Mouse (Mus musculus) heart, adult 2 months (tissue): ENCODE data around the gene 1700001L19Rik. TPM values are rescaled to one million over a fixed set of nuclear protein-coding genes. Genes with fewer than 3 reads are reported as not detected.

Source experiments
- DNase-seq, 2 experiments: peaks; one replicate each; pipeline ENCODE4 v3.0.0; 2021
- H3K27ac ChIP-seq: fragments of 200-600 bp; 2 replicates; pipeline ENCODE4 v1.8.1; 2022
- H3K27me3 ChIP-seq: fragments of 200-500 bp; 2 replicates; pipeline ENCODE4 v1.6.1; 2012; ENCODE audit warnings: mild to moderate bottlenecking, low read length, inconsistent platforms, mixed read lengths; ENCODE audit not compliant: control insufficient read depth, insufficient read depth
- H3K36me3 ChIP-seq: fragments of 200-500 bp; 2 replicates; pipeline ENCODE4 v1.6.1; 2012; ENCODE audit warnings: low read length, inconsistent platforms; ENCODE audit not compliant: control insufficient read depth, insufficient read depth
- H3K4me1 ChIP-seq: fragments of 200-500 bp; 2 replicates; pipeline ENCODE4 v1.6.1; 2011; ENCODE audit warnings: low read length; ENCODE audit not compliant: control insufficient read depth, insufficient read depth
- H3K4me3 ChIP-seq: fragments of 200-600 bp; 2 replicates; pipeline ENCODE4 v1.8.1; 2022
- H3K79me2 ChIP-seq: fragments of 200-500 bp; replicated peaks from 2 replicates; pipeline ENCODE4 v1.6.1; 2012; ENCODE audit warnings: mild to moderate bottlenecking, inconsistent platforms, low read length, moderate library complexity, mixed read lengths; ENCODE audit not compliant: control insufficient read depth, insufficient read depth
- H3K9ac ChIP-seq: fragments of 200-500 bp; 2 replicates; pipeline ENCODE4 v1.6.1; 2012; ENCODE audit warnings: low read depth, mild to moderate bottlenecking, control low read depth, inconsistent platforms, low read length, mixed read lengths
- CTCF ChIP-seq: fragments of 200-600 bp; IDR thresholded peaks from 2 replicates; pipeline ENCODE4 v1.8.1; 2022; ENCODE audit warnings: antibody characterized with exemption, mild to moderate bottlenecking, moderate library complexity
- EP300 ChIP-seq: fragments of 200-500 bp; IDR thresholded peaks from 2 replicates; pipeline ENCODE4 v1.6.1; 2011; ENCODE audit warnings: low read depth, low read length, control low read depth; ENCODE audit not compliant: insufficient read depth
- POLR2A ChIP-seq: fragments of 200-500 bp; IDR thresholded peaks from 2 replicates; pipeline ENCODE4 v1.6.1; 2011; ENCODE audit warnings: mild to moderate bottlenecking, low read depth, low read length, control low read depth; ENCODE audit not compliant: insufficient read depth
- WGBS: fragments of 180-500 bp; shearing (Covaris S2); methylation state at CpG from one replicate; pipeline ENCODE4 v1.1.7; 2018; 5-methylcytosine and 5-hydroxymethylcytosine counted together
- intact Hi-C: fragments of 180-260 bp; cut with DNase I; formaldehyde crosslinking; loops from one replicate; pipeline ENCODE4 v1.15.1; 2025
- polyA plus RNA-seq: library from polyadenylated mRNA; depleted of rRNA; stranded (reverse); fragments of >200 nt; gene quantifications from 2 replicates; pipeline ENCODE4 v1.2.3, GENCODE M21; 2012
- total RNA-seq, 2 experiments: library from RNA; stranded (reverse); gene quantifications; 2 replicates each; pipeline ENCODE4 v1.2.3; 2021

1700001L19Rik gene
- total and polyA plus RNA-seq, 3 experiments, result 0.10 TPM; not detected in 2

GRCm38 (mm10) chr13:68572966-68573913 lies 24.0 kb upstream of the 1700001L19Rik start:
- H3K36me3 ChIP-seq, result no peaks in the 10 kb centered on the region; the same call in 1 of the 2 replicates

GRCm38 (mm10) chr13:68574398-68574797 lies 22.8 kb upstream of the 1700001L19Rik start:
- TF ChIP-seq CTCF (no peak), POLR2A (no peak), EP300 (no peak)
- no peak overlapping the region for H3K9ac ChIP-seq
- H3K4me3 ChIP-seq, result no peak overlapping the region
- no peaks in the 10 kb centered on the region; the same call in 1 of the 2 replicates for H3K36me3 ChIP-seq
- intact Hi-C loops, result no loop called here
- 95% methylated on average over 4 of the region's 4 CpGs for WGBS
- no peaks in the 10 kb centered on the region for H3K79me2 ChIP-seq
- H3K27ac ChIP-seq, result no peak overlapping the region
- DNase-seq, result no peak
- H3K4me1 ChIP-seq, result no peaks in the 10 kb centered on the region; the same call in 1 of the 2 replicates
- H3K27me3 ChIP-seq, result no peaks in the 10 kb centered on the region

More at GRCm38 (mm10) chr13:68572966-68573913, 24.0 kb upstream of the 1700001L19Rik start:
- Histone ChIP-seq H3K4me1 (no peaks in the 10 kb centered on the region; the same call in 1 of the 2 replicates), H3K27ac (no peak overlapping the region), H3K27me3 (no peaks in the 10 kb centered on the region), H3K9ac (no peak overlapping the region), H3K79me2 (no peaks in the 10 kb centered on the region), H3K4me3 (no peak overlapping the region)
- no peak for DNase-seq
- intact Hi-C loops, result no loop called here
- TF ChIP-seq POLR2A, result no peak
- no peak for TF ChIP-seq CTCF
- TF ChIP-seq EP300, result no peak
- WGBS, result 70% methylated on average over 10 of the region's 10 CpGs

- Histone ChIP-seq H3K9ac (no peak overlapping the region), H3K27ac (no peak overlapping the region), H3K27me3 (no peaks in the 10 kb centered on the region), H3K4me3 (no peak overlapping the region), H3K36me3 (no peaks in the 10 kb centered on the region; the same call in 1 of the 2 replicates), H3K79me2 (no peaks in the 10 kb centered on the region), H3K4me1 (peaks cover 2% of the 10 kb centered on the region)
- peak in 1 of 2 experiments; percentile 43 for DNase-seq
- TF ChIP-seq CTCF, result no peak
- TF ChIP-seq EP300, result no peak
- no peak for TF ChIP-seq POLR2A
- intact Hi-C loops, result no loop called here
- 60% methylated on average over 7 of the region's 7 CpGs for WGBS
Measured at GRCm38 (mm10) chr13:68577945-68578344, 19.3 kb upstream of the 1700001L19Rik start.

DNA sequence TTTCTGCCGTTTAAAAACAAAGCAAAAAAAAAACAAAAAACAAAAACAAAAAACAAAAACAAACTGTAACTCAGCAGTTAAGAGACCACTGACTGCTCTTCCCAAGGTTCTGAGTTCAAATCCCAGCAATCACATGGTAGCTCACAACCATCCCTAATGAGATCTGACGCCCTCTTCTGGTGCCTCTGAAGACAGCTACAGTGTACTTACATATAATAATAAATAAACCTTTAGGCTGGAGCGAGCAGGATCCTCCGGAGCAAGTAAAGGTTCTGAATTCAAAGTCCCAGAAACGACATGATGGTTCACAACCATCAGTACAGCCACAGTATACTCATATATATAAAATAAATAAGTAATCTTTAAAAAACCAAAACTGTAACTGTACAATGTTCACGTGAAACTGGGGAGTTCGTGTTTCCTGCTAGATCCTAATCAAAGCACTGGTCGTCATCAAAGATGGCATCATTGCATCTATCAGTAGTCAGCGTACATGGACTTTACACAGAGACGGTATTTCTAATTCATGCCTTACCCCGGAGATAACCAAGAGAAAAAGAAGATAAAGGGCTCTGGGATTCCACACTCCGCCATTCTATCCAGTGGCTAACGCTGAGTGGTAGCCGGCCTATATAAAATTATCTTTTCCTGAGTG lies 16.0 kb upstream of the 1700001L19Rik start:
- intact Hi-C loops, result loop anchor here (10.0 kb wide), 4 partner anchors 904 to 1234 kb away; partner anchors contain the start of genes Nsun2, Srd5a1 and Tent4a
- Histone ChIP-seq H3K4me1 (peaks cover 2% of the 10 kb centered on the region), H3K79me2 (no peaks in the 10 kb centered on the region), H3K36me3 (no peaks in the 10 kb centered on the region), H3K27me3 (no peaks in the 10 kb centered on the region), H3K4me3 (peak overlapping the region; percentile 93), H3K27ac (peak overlapping the region; percentile 90), H3K9ac (peak overlapping the region; percentile 69; the same call in 1 of the 2 replicates)
- TF ChIP-seq CTCF (no peak), POLR2A (no peak)
- WGBS, result 22% methylated on average over 14 of the region's 14 CpGs
- no peak for DNase-seq

DNA sequence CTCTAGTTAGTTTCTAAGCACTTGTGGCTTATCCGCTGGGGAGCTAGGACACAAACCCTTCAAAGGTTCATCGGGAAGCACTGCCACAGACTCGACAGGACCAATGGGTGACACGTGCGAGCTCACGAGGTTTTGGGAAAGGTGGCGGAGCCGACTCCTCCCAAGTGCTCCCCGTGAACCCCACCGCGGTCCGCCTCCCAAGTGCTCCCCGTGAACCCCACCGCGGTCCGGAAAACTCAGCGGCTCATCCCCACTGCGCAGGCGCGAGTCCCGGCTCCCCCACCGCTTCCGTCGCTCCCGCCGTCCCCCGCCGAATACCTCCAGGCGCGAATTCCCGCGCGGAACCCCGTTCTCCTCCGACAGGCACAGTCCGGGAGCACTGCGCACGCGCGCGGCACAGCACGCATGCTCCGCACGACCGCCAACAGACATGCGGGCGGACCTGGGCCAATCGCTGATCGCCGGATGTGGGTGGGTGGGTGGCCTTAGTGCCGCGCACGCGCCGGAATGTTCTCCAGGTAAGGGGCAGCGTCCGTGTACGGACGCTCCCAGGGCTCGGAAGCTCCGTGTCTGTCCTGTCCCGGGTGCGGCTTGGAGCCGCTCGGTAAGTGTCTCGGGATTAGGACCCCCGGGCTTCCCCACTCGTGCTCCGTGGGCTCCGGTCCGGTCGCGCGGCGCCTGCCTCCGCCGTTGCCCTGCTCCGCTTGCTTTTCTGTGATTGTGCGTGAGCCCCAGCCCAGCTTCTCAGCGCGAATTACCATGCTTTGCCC lies 15.3 kb upstream of the 1700001L19Rik start, which contains the start of the genes Mtrr and Fastkd3:
TSS of gene Mtrr (minus strand) at position 403 of the 770 bp plus-strand sequence.
TSS of gene Fastkd3 (plus strand) at position 488 of the 770 bp plus-strand sequence.
- Histone ChIP-seq H3K4me1 (peaks cover 2% of the 10 kb centered on the region), H3K27me3 (no peaks in the 10 kb centered on the region), H3K27ac (peak within 1 kb of the TSS; percentile 90), H3K9ac (peak within 1 kb of the TSS; percentile 69), H3K4me3 (peak within 1 kb of the TSS; percentile 93), H3K36me3 (no peaks in the 10 kb centered on the region), H3K79me2 (no peaks in the 10 kb centered on the region)
- WGBS, result under 1% methylated on average over 81 of the region's 81 CpGs
- intact Hi-C loops, result loop anchor here (10.0 kb wide), 4 partner anchors 903 to 1233 kb away; partner anchors contain the start of genes Nsun2, Srd5a1 and Tent4a
- peak; percentile 97 to 98 for DNase-seq
- TF ChIP-seq EP300 (0 out of 2 replicates have a peak, but pooled peaks have one; percentile 31), POLR2A (peak; percentile 81), CTCF (no peak)
